Comparison of ENCODE assay signal across 19 mouse cellular contexts in the genomic region with DNA sequence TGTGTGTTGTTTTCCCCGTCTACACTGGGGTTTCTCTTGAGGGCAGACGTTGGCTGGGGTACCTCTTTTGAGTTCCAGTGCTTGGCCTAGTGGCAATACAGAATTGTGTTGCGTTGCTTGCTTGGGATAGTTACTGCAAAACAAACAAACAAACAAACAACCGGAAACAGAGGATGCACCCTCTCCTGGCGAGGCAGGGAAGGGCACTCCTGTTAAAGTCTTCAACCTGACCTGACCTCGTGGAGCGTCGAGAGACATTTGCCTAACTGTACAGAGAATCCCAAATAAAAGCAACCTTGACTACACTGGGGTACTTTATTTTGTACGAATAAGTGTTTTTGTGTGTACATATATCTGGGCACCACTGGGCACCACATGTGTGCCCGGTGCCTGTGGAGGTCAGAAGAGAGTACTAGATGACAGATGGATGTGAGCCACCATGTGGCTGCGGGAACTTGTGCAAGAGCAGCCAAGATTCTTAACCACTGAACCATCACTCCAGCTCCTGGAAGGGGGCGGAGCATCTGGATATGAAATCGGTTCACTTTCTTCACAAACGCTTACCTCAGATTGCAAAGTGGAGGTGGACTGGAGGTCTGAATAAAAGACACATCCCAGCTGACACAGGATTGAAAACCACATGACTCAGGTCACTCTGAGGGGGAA. TPM values are rescaled to one million over a fixed set of nuclear protein-coding genes. Genes with fewer than 3 reads are reported as not detected.
DNase-seq lines count a peak whose midpoint lies in the region; ATAC-seq and TF ChIP-seq lines count a peak whose summit lies in the region.
"Had no signal": no experiment of that assay in that cellular context is flagged by ENCODE, and none has a peak within 500 bp of the region (broad histone marks: within the 10 kb centered on the region; RNA-seq: fewer than 3 reads in every experiment).

No protein-coding gene starts in this region.

- no peak for TF ChIP-seq CTCF in liver, adult 2 months (IDR thresholded peaks at IDR 0.05; ENCODE audit: low read depth, low read length)
- no peak for TF ChIP-seq CTCF in C2C12 (IDR thresholded peaks at IDR 0.05; ENCODE audit: control insufficient read depth, insufficient read depth, insufficient read length)

- no peaks in the 10 kb centered on the region for H3K27me3 ChIP-seq in liver, adult 2 months (ENCODE audit: control insufficient read depth, insufficient read depth, low read length)
- no peaks in the 10 kb centered on the region for H3K27me3 ChIP-seq in C2C12 (ENCODE audit: control insufficient read depth, insufficient read depth, insufficient read length)
- H3K27me3 ChIP-seq in hindbrain, embryonic 13.5 days = no peaks in the 10 kb centered on the region
- H3K27me3 ChIP-seq: forebrain, embryonic 12.5 days had no signal

- H3K9me3 ChIP-seq in hindbrain, embryonic 13.5 days = no peaks in the 10 kb centered on the region
- H3K9me3 ChIP-seq: forebrain, embryonic 12.5 days had no signal

- H3K9ac ChIP-seq in liver, adult 2 months (ENCODE audit: low read depth, low read length) = no peak overlapping the region
- no peak overlapping the region for H3K9ac ChIP-seq in hindbrain, embryonic 13.5 days
- H3K9ac ChIP-seq: forebrain, embryonic 12.5 days had no signal

- ATAC-seq in granulocyte monocyte progenitor cell, adult 5-6 weeks (replicated peaks; ENCODE audit: poor library complexity, severe bottlenecking) = peak; percentile 76
- no peak for ATAC-seq in hindbrain, embryonic 13.5 days (ENCODE audit: low FRiP score)
- ATAC-seq: inflammation-experienced regulatory T-cells, adult 6 months had no signal

- H3K27ac ChIP-seq in liver, adult 2 months (replicated peaks; ENCODE audit: insufficient read depth, low read depth, low read length) = no peak overlapping the region
- H3K27ac ChIP-seq in hindbrain, embryonic 13.5 days = no peak overlapping the region
- H3K27ac ChIP-seq: forebrain, embryonic 12.5 days; kidney, postnatal 0 days; stomach, postnatal 0 days had no signal

- no peak for TF ChIP-seq POLR2A in liver, adult 2 months (IDR thresholded peaks at IDR 0.05; ENCODE audit: extremely low read depth, insufficient read depth, low read length)

- H3K79me3 ChIP-seq in C2C12 (ENCODE audit: low read depth) = peaks cover 1% of the 10 kb centered on the region

- DNase-seq in adrenal gland, postnatal 36 days = peak; percentile 24 to 32
- DNase-seq in adrenal gland, postnatal 25 days = no peak
- DNase-seq in liver, adult 2 months (ENCODE audit: extremely low read depth, low read depth, low spot score) = peak; percentile 29
- DNase-seq in liver = no peak
- DNase-seq in urinary bladder, postnatal 36 days (ENCODE audit: low spot score in 2 of 2) = no peak
- DNase-seq: B cell, adult 2 months; cerebellum, adult 9-10 months; heart, postnatal 10 days; layer of hippocampus, postnatal 36 days; lung, adult 2 months; right cerebral cortex, postnatal 4 days; thymus, postnatal 14 days had no signal

- H3ac ChIP-seq in C2C12 (ENCODE audit: control insufficient read depth, insufficient read length, low read depth) = no peak overlapping the region

- no peaks in the 10 kb centered on the region for H3K36me3 ChIP-seq in liver, adult 2 months (ENCODE audit: control insufficient read depth, insufficient read depth, low read length)
- no peaks in the 10 kb centered on the region for H3K36me3 ChIP-seq in C2C12 (ENCODE audit: control insufficient read depth, insufficient read depth)
- H3K36me3 ChIP-seq in hindbrain, embryonic 13.5 days = no peaks in the 10 kb centered on the region
- H3K36me3 ChIP-seq: forebrain, embryonic 12.5 days had no signal

- 90% methylated on average over 14 of the region's 14 CpGs for WGBS in liver, adult 2 months
- WGBS in hindbrain, embryonic 13.5 days = 91% methylated on average over 14 of the region's 14 CpGs

- no peaks in the 10 kb centered on the region for H3K79me2 ChIP-seq in liver, adult 2 months (ENCODE audit: control insufficient read depth, insufficient read depth, low read length)
- no peaks in the 10 kb centered on the region for H3K79me2 ChIP-seq in C2C12 (ENCODE audit: control insufficient read depth, insufficient read depth)

- H3K4me2 ChIP-seq in hindbrain, embryonic 13.5 days = no peak overlapping the region
- H3K4me2 ChIP-seq: forebrain, embryonic 12.5 days had no signal

- no peaks in the 10 kb centered on the region; the same call in 1 of the 2 replicates for H3K4me1 ChIP-seq in liver, adult 2 months (ENCODE audit: control insufficient read depth, insufficient read depth, low read length)
- peaks cover 8% of the 10 kb centered on the region for H3K4me1 ChIP-seq in hindbrain, embryonic 13.5 days (replicated peaks)
- H3K4me1 ChIP-seq: forebrain, embryonic 12.5 days had no signal

- H3K4me3 ChIP-seq in liver, adult 2 months (ENCODE audit: insufficient read depth, low read depth, low read length) = no peak overlapping the region
- H3K4me3 ChIP-seq in C2C12 (ENCODE audit: insufficient read depth, poor library complexity, severe bottlenecking) = no peak overlapping the region
- H3K4me3 ChIP-seq in hindbrain, embryonic 13.5 days = no peak overlapping the region
- H3K4me3 ChIP-seq: forebrain, embryonic 12.5 days had no signal

TF ChIP-seq in C2C12, 6 proteins besides CTCF, POLR2A, EP300 and RAD21:
- TF ChIP-seq CEBPB (IDR thresholded peaks at IDR 0.05; ENCODE audit: low read depth) (peak; percentile 15), USF1 (IDR thresholded peaks at IDR 0.05; ENCODE audit: low read depth) (no peak), MYOG (IDR thresholded peaks at IDR 0.05; ENCODE audit: control insufficient read depth, extremely low read depth, insufficient read length) (no peak)
TF ChIP-seq in C2C12: peak in this region for 1.

RNA-seq across cellular contexts. Expression of gene Cyb5b, which starts 44.5 kb away (rescaled TPM):
- 100 to 1,000 TPM; 419 to 590 TPM for total RNA-seq in adrenal gland, postnatal 36 days (2021)
- total RNA-seq in adrenal gland, postnatal 25 days (2021) = 570 and 647 TPM in 2 replicates
- total RNA-seq in liver, adult 2 months (2014; rRNA removed) = 253 and 256 TPM in 2 replicates
- polyA plus RNA-seq in liver, adult 2 months (2012; rRNA removed) = 223 and 265 TPM in 2 replicates
- polyA plus RNA-seq in C2C12 (2012; fragmentation: generic; extraction: Trizol) = 68.5 TPM
- total RNA-seq in granulocyte monocyte progenitor cell, adult 5-6 weeks (2014; fragmentation: Nextera tagmentation) = 64.4 and 68.5 TPM in 2 replicates
- 59.0 and 67.4 TPM in 2 replicates for total RNA-seq in granulocyte monocyte progenitor cell, adult 5-6 weeks (2017)
- 102 TPM in 2 replicates for polyA plus RNA-seq in hindbrain, embryonic 13.5 days (2015; fragmentation: Nextera tagmentation; extraction: Ambion mirVana)

Comparison
In these comparisons a context has a peak if more than half of its experiments do, and no peak if none do; other contexts are left out.
1. DNase-seq: peak in adrenal gland, postnatal 36 days (2 of 2) and liver, adult 2 months (single experiment); none in adrenal gland, postnatal 25 days (single experiment), liver (single experiment) and urinary bladder, postnatal 36 days (0 of 2).